8 mouse cellular contexts compared by ENCODE assay signal in genomic region chr12:31633970-31634342, GRCm38 (mm10). TPM values are rescaled to one million over a fixed set of nuclear protein-coding genes. Genes with fewer than 3 reads are reported as not detected.
A peak's percentile ranks its signal among the peaks of the same experiment; 100 is the strongest.
DNase-seq lines count a peak whose midpoint lies in the region; ATAC-seq lines count a peak whose summit lies in the region.

No protein-coding gene starts in this region.

- peak overlapping the region; percentile 80 for H3K27ac ChIP-seq in kidney, embryonic 15.5 days
- H3K27ac ChIP-seq in forebrain, embryonic 13.5 days = peak overlapping the region; percentile 4; the same call in 1 of the 2 replicates
- peak overlapping the region; percentile 45 for H3K27ac ChIP-seq in intestine, embryonic 16.5 days (ENCODE audit: low read length)
- H3K27ac ChIP-seq in stomach, embryonic 14.5 days (ENCODE audit: low read length) = no peak overlapping the region

- WGBS in kidney, embryonic 15.5 days = 12% methylated on average over 13 of the region's 13 CpGs
- WGBS in forebrain, embryonic 13.5 days = 11% methylated on average over 13 of the region's 13 CpGs
- WGBS in intestine, embryonic 16.5 days = 6% methylated on average over 13 of the region's 13 CpGs
- WGBS in stomach, embryonic 14.5 days = 10% methylated on average over 13 of the region's 13 CpGs

- H3K4me3 ChIP-seq in kidney, embryonic 15.5 days (replicated peaks) = peak overlapping the region; percentile 65
- H3K4me3 ChIP-seq in forebrain, embryonic 13.5 days = peak overlapping the region; percentile 58
- H3K4me3 ChIP-seq in intestine, embryonic 16.5 days (ENCODE audit: low read length) = peak overlapping the region; percentile 67
- peak overlapping the region; percentile 54 for H3K4me3 ChIP-seq in stomach, embryonic 14.5 days (ENCODE audit: low read depth, low read length)

- peaks cover 7% of the 10 kb centered on the region; the same call in 1 of the 2 replicates for H3K36me3 ChIP-seq in kidney, embryonic 15.5 days
- peaks cover 4% of the 10 kb centered on the region; the same call in 1 of the 2 replicates for H3K36me3 ChIP-seq in forebrain, embryonic 13.5 days (ENCODE audit: poor library complexity, severe bottlenecking)
- H3K36me3 ChIP-seq in intestine, embryonic 16.5 days (ENCODE audit: control insufficient read depth, insufficient read depth, low read length) = no peaks in the 10 kb centered on the region
- no peaks in the 10 kb centered on the region for H3K36me3 ChIP-seq in stomach, embryonic 14.5 days (ENCODE audit: control insufficient read depth, insufficient read depth, low read length)

- peak; percentile 44 for ATAC-seq in kidney, embryonic 15.5 days (replicated peaks; ENCODE audit: low FRiP score)
- peak; percentile 14 for ATAC-seq in forebrain, embryonic 13.5 days
- peak; percentile 60 for ATAC-seq in intestine, embryonic 16.5 days
- peak; percentile 62 for ATAC-seq in megakaryocyte progenitor cell, adult 5-6 weeks (replicated peaks; ENCODE audit: poor library complexity)
- peak; percentile 37; the same call in 1 of the 2 replicates for ATAC-seq in stomach, embryonic 14.5 days (ENCODE audit: insufficient number of reproducible peaks, insufficient read depth, low FRiP score, low read depth)

- H3K9me3 ChIP-seq in kidney, embryonic 15.5 days (replicated peaks) = no peaks in the 10 kb centered on the region
- no peaks in the 10 kb centered on the region for H3K9me3 ChIP-seq in forebrain, embryonic 13.5 days (replicated peaks)
- no peaks in the 10 kb centered on the region for H3K9me3 ChIP-seq in intestine, embryonic 16.5 days (ENCODE audit: control insufficient read depth, low read length)
- H3K9me3 ChIP-seq in stomach, embryonic 14.5 days (ENCODE audit: control insufficient read depth, low read depth, low read length) = no peaks in the 10 kb centered on the region

- H3K9ac ChIP-seq in kidney, embryonic 15.5 days = peak overlapping the region; percentile 69
- H3K9ac ChIP-seq in forebrain, embryonic 13.5 days = peak overlapping the region; percentile 83
- H3K9ac ChIP-seq in intestine, embryonic 16.5 days (ENCODE audit: low read depth, low read length) = peak overlapping the region; percentile 91
- H3K9ac ChIP-seq in stomach, embryonic 14.5 days (replicated peaks; ENCODE audit: low read depth, low read length) = peak overlapping the region; percentile 75

- no peaks in the 10 kb centered on the region for H3K27me3 ChIP-seq in kidney, embryonic 15.5 days
- H3K27me3 ChIP-seq in forebrain, embryonic 13.5 days = no peaks in the 10 kb centered on the region
- no peaks in the 10 kb centered on the region for H3K27me3 ChIP-seq in intestine, embryonic 16.5 days (replicated peaks; ENCODE audit: control insufficient read depth, insufficient read depth, low read length)
- H3K27me3 ChIP-seq in stomach, embryonic 14.5 days (ENCODE audit: control insufficient read depth, insufficient read depth, low read length) = no peaks in the 10 kb centered on the region

- H3K4me1 ChIP-seq in kidney, embryonic 15.5 days = peaks cover 14% of the 10 kb centered on the region
- peaks cover 8% of the 10 kb centered on the region for H3K4me1 ChIP-seq in forebrain, embryonic 13.5 days
- no peaks in the 10 kb centered on the region for H3K4me1 ChIP-seq in intestine, embryonic 16.5 days (ENCODE audit: control insufficient read depth, insufficient read depth, low read length)
- H3K4me1 ChIP-seq in stomach, embryonic 14.5 days (ENCODE audit: control insufficient read depth, insufficient read depth, low read length) = 0 out of 2 replicates have a peak, but pooled peaks cover 5% of the 10 kb centered on the region

- peak overlapping the region; percentile 87 for H3K4me2 ChIP-seq in kidney, embryonic 15.5 days
- peak overlapping the region; percentile 76 for H3K4me2 ChIP-seq in forebrain, embryonic 13.5 days
- peak overlapping the region; percentile 95 for H3K4me2 ChIP-seq in intestine, embryonic 16.5 days (ENCODE audit: low read depth, low read length)
- peak overlapping the region; percentile 89 for H3K4me2 ChIP-seq in stomach, embryonic 14.5 days (replicated peaks; ENCODE audit: low read depth, low read length)

- DNase-seq in kidney, adult 8-10 months = no peak
- peak; percentile 54 for DNase-seq in R1 (ENCODE audit: low read depth, low spot score)
- DNase-seq in cerebellum, postnatal 4 days (ENCODE audit: low spot score in 2 of 2) = no peak

RNA-seq across cellular contexts. Expression of gene Bcap29, which starts 0.5 kb away (rescaled TPM):
- 29.2 and 33.6 TPM in 2 replicates for polyA plus RNA-seq in kidney, embryonic 15.5 days (2015; fragmentation: Nextera tagmentation; extraction: Ambion mirVana)
- polyA plus RNA-seq in forebrain, embryonic 13.5 days (2015; fragmentation: Nextera tagmentation; extraction: Ambion mirVana) = 27.1 and 30.0 TPM in 2 replicates
- 30.9 and 36.7 TPM in 2 replicates for polyA plus RNA-seq in intestine, embryonic 16.5 days (2015; fragmentation: Nextera tagmentation; extraction: Ambion mirVana)
- total RNA-seq in megakaryocyte progenitor cell, adult 5-6 weeks (2015) = 126 and 137 TPM in 2 replicates
- total RNA-seq in megakaryocyte progenitor cell, adult 5-6 weeks (2017) = 47.5 and 56.2 TPM in 2 replicates
- polyA plus RNA-seq in stomach, embryonic 14.5 days (2014; fragmentation: Nextera tagmentation; extraction: Ambion mirVana) = 33.8 and 37.2 TPM in 2 replicates

RNA-seq across cellular contexts. Expression of gene Dus4l, which starts 20.7 kb away (rescaled TPM):
- 12.4 and 14.6 TPM in 2 replicates for polyA plus RNA-seq in kidney, embryonic 15.5 days (2015; fragmentation: Nextera tagmentation; extraction: Ambion mirVana)
- polyA plus RNA-seq in forebrain, embryonic 13.5 days (2015; fragmentation: Nextera tagmentation; extraction: Ambion mirVana) = 11.2 and 12.9 TPM in 2 replicates
- polyA plus RNA-seq in intestine, embryonic 16.5 days (2015; fragmentation: Nextera tagmentation; extraction: Ambion mirVana) = 7.2 and 8.6 TPM in 2 replicates
- total RNA-seq in megakaryocyte progenitor cell, adult 5-6 weeks (2015) = 15.5 and 17.7 TPM in 2 replicates
- 10.0 and 15.4 TPM in 2 replicates for total RNA-seq in megakaryocyte progenitor cell, adult 5-6 weeks (2017)
- 10.7 and 18.3 TPM in 2 replicates for polyA plus RNA-seq in stomach, embryonic 14.5 days (2014; fragmentation: Nextera tagmentation; extraction: Ambion mirVana)

RNA-seq across cellular contexts. Expression of gene Cog5, which starts 20.7 kb away (rescaled TPM):
- polyA plus RNA-seq in kidney, embryonic 15.5 days (2015; fragmentation: Nextera tagmentation; extraction: Ambion mirVana) = 27.9 and 29.1 TPM in 2 replicates
- polyA plus RNA-seq in forebrain, embryonic 13.5 days (2015; fragmentation: Nextera tagmentation; extraction: Ambion mirVana) = 24.2 and 27.6 TPM in 2 replicates
- 20.6 and 22.7 TPM in 2 replicates for polyA plus RNA-seq in intestine, embryonic 16.5 days (2015; fragmentation: Nextera tagmentation; extraction: Ambion mirVana)
- total RNA-seq in megakaryocyte progenitor cell, adult 5-6 weeks (2015) = 91.9 and 93.5 TPM in 2 replicates
- total RNA-seq in megakaryocyte progenitor cell, adult 5-6 weeks (2017) = 60.3 and 62.2 TPM in 2 replicates
- polyA plus RNA-seq in stomach, embryonic 14.5 days (2014; fragmentation: Nextera tagmentation; extraction: Ambion mirVana) = 41.6 and 43.8 TPM in 2 replicates
